Mouse (Mus musculus) 3T3-L1 (cell line): ENCODE measurements around the gene Vmn1r122.
"Not testable (repeated sequence)": the region's sequence is repeated elsewhere in the genome, so short reads cannot be mapped to it uniquely, and the experiment has no call there.

Experiments
- DNase-seq: peaks from one replicate; pipeline ENCODE4 v3.0.0-alpha.2; 2015; ENCODE audit warnings: low read depth, low spot score

The Vmn1r122 gene

GRCm38 (mm10) chr7:21134028-21134427 is at the start of gene Vmn1r122:
Gene Vmn1r122, minus strand, starts transcription at chr7:21134128.
- not testable (repeated sequence) for DNase-seq

- DNase-seq = not testable (repeated sequence)
These were observed 28.0 kb upstream of the Vmn1r122 start, which contains the start of gene Vmn1r123 for GRCm38 (mm10) chr7:21161885-21162284. Gene Vmn1r123, plus strand, starts transcription at chr7:21162185.

- DNase-seq = not testable (repeated sequence)
These were observed 35.5 kb downstream of the Vmn1r122 start, which contains the start of gene Vmn1r121 for GRCm38 (mm10) chr7:21098413-21098812. Gene Vmn1r121, minus strand, starts transcription at chr7:21098513.
